Mouse (Mus musculus): ENCODE results near the gene Mettl7b.

- TF ChIP-seq CTCF (IDR thresholded peaks at IDR 0.05; ENCODE audit: low read depth, low read length) (no peak), GATA1 (IDR thresholded peaks at IDR 0.05; ENCODE audit: borderline replicate concordance, low read length) (no peak)
These were observed 51.9 kb downstream of the Mettl7b start for GRCm38 (mm10) chr10:128908778-128909448.
